Mouse (Mus musculus) liver, embryonic 13.5 days (tissue): ENCODE measurements around the gene Rps8. TPM values are rescaled to one million over a fixed set of nuclear protein-coding genes. Genes with fewer than 3 reads are reported as not detected.

ENCODE experiments used
- ATAC-seq: fragments of 200-750 bp; cut with Nextera tagmentation; 2 replicates; pipeline ENCODE4 v1.8.0; 2017; ENCODE audit warnings: low read depth, mild to moderate bottlenecking, moderate number of reproducible peaks, moderate library complexity
- DNase-seq: peaks from one replicate; pipeline ENCODE4 v3.0.0; 2022
- H3K27ac ChIP-seq: fragments of 300-500 bp; sonication (generic); 2 replicates; pipeline ENCODE4 v1.5.1; 2015; ENCODE audit warnings: moderate library complexity, mild to moderate bottlenecking, inconsistent platforms
- H3K27me3 ChIP-seq: fragments of 300-500 bp; sonication (generic); 2 replicates; pipeline ENCODE4 v1.6.1; 2015; ENCODE audit warnings: mild to moderate bottlenecking, inconsistent platforms
- H3K36me3 ChIP-seq: fragments of 300-500 bp; sonication (generic); 2 replicates; pipeline ENCODE4 v1.6.1; 2015; ENCODE audit warnings: mild to moderate bottlenecking, inconsistent platforms
- H3K4me1 ChIP-seq: fragments of 300-500 bp; sonication (generic); replicated peaks from 2 replicates; pipeline ENCODE4 v1.6.1; 2015; ENCODE audit warnings: inconsistent platforms
- H3K4me2 ChIP-seq: fragments of 300-500 bp; sonication (generic); 2 replicates; pipeline ENCODE4 v1.6.1; 2015; ENCODE audit warnings: inconsistent platforms, mild to moderate bottlenecking, moderate library complexity
- H3K4me3 ChIP-seq: fragments of 300-500 bp; sonication (generic); replicated peaks from 2 replicates; pipeline ENCODE4 v1.5.1; 2015; ENCODE audit warnings: mild to moderate bottlenecking, inconsistent platforms
- H3K9ac ChIP-seq: fragments of 300-500 bp; sonication (generic); 2 replicates; pipeline ENCODE4 v1.6.1; 2015; ENCODE audit warnings: mild to moderate bottlenecking, inconsistent platforms
- H3K9me3 ChIP-seq: fragments of 300-500 bp; sonication (generic); replicated peaks from 2 replicates; pipeline ENCODE4 v1.6.1; 2016; ENCODE audit warnings: inconsistent platforms
- WGBS: fragments of 180-500 bp; shearing (Covaris S2); methylation state at CpG from one replicate; pipeline ENCODE4 v1.1.7; 2015; ENCODE audit not compliant: insufficient replicate concordance; 5-methylcytosine and 5-hydroxymethylcytosine counted together
- polyA plus RNA-seq: library from polyadenylated mRNA; unstranded; fragments of >200 nt; fragmentation: Nextera tagmentation; extraction: Ambion mirVana; gene quantifications from 2 replicates; pipeline ENCODE4 v1.2.1, GENCODE M21; 2015

The Rps8 gene
- polyA plus RNA-seq, 1 experiment from 2014 or later, result 919 TPM

GRCm38 (mm10) chr4:117148047-117148713 lies 7.9 kb downstream of the Rps8 start:
- Histone ChIP-seq H3K4me1 (peaks cover 15% of the 10 kb centered on the region), H3K4me2 (no peak overlapping the region), H3K27ac (no peak overlapping the region), H3K9ac (no peak overlapping the region), H3K9me3 (no peaks in the 10 kb centered on the region), H3K4me3 (no peak overlapping the region), H3K36me3 (peaks cover 42% of the 10 kb centered on the region), H3K27me3 (0 out of 2 replicates have a peak, but pooled peaks cover 4% of the 10 kb centered on the region)
- ATAC-seq (no peak), DNase-seq (no peak)
- 78% methylated on average over 18 of the region's 18 CpGs for WGBS

GRCm38 (mm10) chr4:117146176-117146575 lies 9.9 kb downstream of the Rps8 start:
- H3K4me1 ChIP-seq, result 0 out of 2 replicates have a peak, but pooled peaks cover 3% of the 10 kb centered on the region
- WGBS, result 35% methylated on average over 15 of the region's 15 CpGs
- H3K36me3 ChIP-seq, result peaks cover 23% of the 10 kb centered on the region
- DNase-seq, result peak; percentile 83
- no peak overlapping the region for H3K4me3 ChIP-seq
- ATAC-seq, result peak; percentile 25; the same call in 1 of the 2 replicates
- no peak overlapping the region for H3K27ac ChIP-seq
- no peak overlapping the region for H3K4me2 ChIP-seq
- peaks cover 16% of the 10 kb centered on the region for H3K27me3 ChIP-seq
- H3K9me3 ChIP-seq, result no peaks in the 10 kb centered on the region
- H3K9ac ChIP-seq, result no peak overlapping the region

DNA sequence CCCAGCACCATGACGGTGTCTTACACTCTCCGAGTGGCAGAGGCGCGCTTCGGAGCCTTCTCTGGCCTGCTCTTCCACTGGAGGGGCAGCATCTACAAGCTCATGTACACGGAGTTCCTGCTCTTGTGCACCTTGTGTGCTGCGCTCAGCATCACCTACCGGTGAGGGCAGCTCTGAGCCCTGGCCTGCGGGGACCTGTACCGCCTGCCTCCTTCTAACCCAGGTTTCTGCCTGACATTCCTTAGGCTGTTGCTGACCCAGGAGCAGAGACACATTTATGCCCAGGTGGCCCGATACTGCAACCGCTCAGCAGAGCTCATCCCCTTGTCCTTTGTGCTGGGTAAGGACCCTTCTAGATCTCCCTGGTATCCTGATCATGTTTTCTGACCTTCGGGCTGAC lies 10.8 kb downstream of the Rps8 start:
- 0 out of 2 replicates have a peak, but pooled peaks cover 3% of the 10 kb centered on the region for H3K4me1 ChIP-seq
- H3K9me3 ChIP-seq, result no peaks in the 10 kb centered on the region
- no peak for ATAC-seq
- H3K9ac ChIP-seq, result no peak overlapping the region
- H3K27me3 ChIP-seq, result peaks cover 16% of the 10 kb centered on the region
- no peak overlapping the region for H3K4me2 ChIP-seq
- peaks cover 13% of the 10 kb centered on the region for H3K36me3 ChIP-seq
- no peak overlapping the region for H3K4me3 ChIP-seq
- WGBS, result 83% methylated on average over 13 of the region's 13 CpGs
- no peak overlapping the region for H3K27ac ChIP-seq
- DNase-seq, result no peak

GRCm38 (mm10) chr4:117143023-117143422 lies 13.0 kb downstream of the Rps8 start:
- peaks cover 17% of the 10 kb centered on the region for H3K4me1 ChIP-seq
- 56% methylated on average over 7 of the region's 7 CpGs for WGBS
- no peak for ATAC-seq

DNA sequence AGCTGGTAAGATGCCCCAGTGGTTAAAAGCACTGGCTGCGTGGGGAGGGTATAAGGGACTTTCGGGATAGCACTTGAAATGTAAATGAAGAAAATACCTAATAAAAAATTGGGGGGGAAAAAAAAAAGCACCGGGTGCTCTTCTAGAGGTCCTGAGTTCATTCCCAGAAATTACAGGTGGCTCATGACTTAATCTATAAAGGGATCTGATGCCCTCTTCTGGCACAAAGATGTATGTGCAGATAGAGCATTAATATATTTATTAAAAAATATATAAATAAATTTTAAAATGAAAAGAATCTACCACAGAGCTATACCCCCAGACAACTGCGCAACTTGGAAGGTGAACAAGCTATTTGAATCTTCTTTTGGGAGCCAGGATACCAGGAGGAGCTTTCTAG lies 15.4 kb downstream of the Rps8 start:
- Histone ChIP-seq H3K27ac (no peak overlapping the region), H3K4me1 (peaks cover 27% of the 10 kb centered on the region), H3K4me2 (no peak overlapping the region), H3K9me3 (no peaks in the 10 kb centered on the region), H3K27me3 (peaks cover 16% of the 10 kb centered on the region), H3K4me3 (no peak overlapping the region), H3K9ac (no peak overlapping the region), H3K36me3 (no peaks in the 10 kb centered on the region)
- ATAC-seq (no peak), DNase-seq (no peak)
- 31% methylated on average over 4 of the region's 4 CpGs for WGBS

More at GRCm38 (mm10) chr4:117143023-117143422, 13.0 kb downstream of the Rps8 start:
- H3K36me3 ChIP-seq, result no peaks in the 10 kb centered on the region
- no peak overlapping the region for H3K4me2 ChIP-seq
- peaks cover 16% of the 10 kb centered on the region for H3K27me3 ChIP-seq
- no peak overlapping the region for H3K4me3 ChIP-seq
- DNase-seq, result no peak
- no peak overlapping the region for H3K9ac ChIP-seq
- no peak overlapping the region for H3K27ac ChIP-seq
- no peaks in the 10 kb centered on the region for H3K9me3 ChIP-seq

DNA sequence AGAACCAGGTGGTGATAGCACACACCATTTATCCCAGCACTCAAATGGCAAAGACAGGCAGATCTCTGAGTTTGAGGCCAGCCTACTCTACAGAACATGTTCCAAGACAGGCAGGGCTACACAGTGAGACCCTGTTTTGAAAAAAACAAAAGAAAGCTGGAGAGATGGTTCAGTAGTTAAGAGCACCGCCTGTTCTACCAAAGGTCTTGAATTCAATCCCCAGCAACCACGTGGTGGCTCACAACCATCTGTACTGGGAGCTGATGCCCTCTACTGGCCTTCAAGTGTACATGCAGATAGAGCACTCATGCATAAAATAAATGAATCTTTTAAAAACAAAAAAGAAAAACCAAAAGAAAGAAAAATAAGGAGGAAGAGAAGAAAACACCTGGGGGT lies 16.8 kb downstream of the Rps8 start:
- no peak overlapping the region for H3K9ac ChIP-seq
- ATAC-seq (no peak; the same call in 1 of the 2 replicates), DNase-seq (peak; percentile 55)
- H3K4me3 ChIP-seq, result no peak overlapping the region
- H3K27ac ChIP-seq, result peak overlapping the region; percentile 15
- WGBS, result 0% methylated on average over 2 of the region's 2 CpGs
- H3K9me3 ChIP-seq, result no peaks in the 10 kb centered on the region
- H3K4me1 ChIP-seq, result peaks cover 40% of the 10 kb centered on the region
- H3K27me3 ChIP-seq, result peaks cover 14% of the 10 kb centered on the region
- H3K4me2 ChIP-seq, result no peak overlapping the region
- no peaks in the 10 kb centered on the region for H3K36me3 ChIP-seq

DNA sequence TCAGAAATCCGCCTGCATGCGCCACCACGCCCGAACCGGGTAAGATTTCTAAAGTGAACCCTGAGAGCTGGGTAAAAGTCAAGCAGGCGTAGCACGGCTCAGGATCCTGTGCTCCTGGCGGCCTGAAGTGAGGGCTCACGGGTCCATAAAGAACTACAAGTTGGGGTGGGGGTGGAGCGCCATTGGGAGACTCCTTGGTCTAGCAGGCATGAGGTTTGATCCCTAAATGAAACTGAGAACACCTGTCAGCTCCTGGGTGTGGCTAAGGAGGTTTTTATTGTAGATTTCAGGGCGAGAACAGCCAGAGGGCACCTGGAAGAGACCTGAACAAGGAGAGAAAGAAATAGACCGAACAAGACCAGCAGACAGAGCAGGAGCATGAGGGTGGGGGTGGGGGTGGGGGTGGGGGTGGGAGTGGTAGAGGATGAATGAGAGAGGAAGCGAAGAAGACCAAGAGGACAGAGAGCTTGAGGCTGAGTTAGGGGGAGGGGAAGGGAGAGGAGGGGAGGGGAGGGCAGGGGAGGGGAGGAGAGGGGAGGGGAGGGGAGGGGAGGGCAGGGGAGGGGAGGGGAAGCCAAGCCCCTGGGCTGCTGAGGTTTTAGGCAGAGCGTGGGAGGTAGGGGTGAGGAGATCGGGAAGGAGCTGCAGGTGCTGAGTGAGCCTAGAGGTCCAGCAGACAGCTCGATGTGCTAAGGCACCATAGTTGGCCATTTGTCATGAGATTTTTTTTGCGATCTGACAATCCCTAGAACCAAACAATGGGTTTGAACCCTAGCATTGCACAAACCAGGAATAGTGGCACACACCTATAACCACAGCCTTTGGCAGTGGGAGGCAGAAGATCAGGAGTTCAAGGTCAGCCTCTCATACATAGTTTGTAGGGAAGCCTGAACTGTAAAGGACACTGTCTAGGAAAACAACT lies 17.5 kb downstream of the Rps8 start:
- WGBS, result 56% methylated on average over 16 of the region's 17 CpGs
- peak overlapping the region; percentile 15 for H3K27ac ChIP-seq
- H3K9me3 ChIP-seq, result no peaks in the 10 kb centered on the region
- ATAC-seq (no peak), DNase-seq (no peak)
- H3K4me2 ChIP-seq, result no peak overlapping the region
- H3K9ac ChIP-seq, result no peak overlapping the region
- H3K36me3 ChIP-seq, result no peaks in the 10 kb centered on the region
- no peak overlapping the region for H3K4me3 ChIP-seq
- H3K4me1 ChIP-seq, result peaks cover 44% of the 10 kb centered on the region
- H3K27me3 ChIP-seq, result peaks cover 13% of the 10 kb centered on the region

DNA sequence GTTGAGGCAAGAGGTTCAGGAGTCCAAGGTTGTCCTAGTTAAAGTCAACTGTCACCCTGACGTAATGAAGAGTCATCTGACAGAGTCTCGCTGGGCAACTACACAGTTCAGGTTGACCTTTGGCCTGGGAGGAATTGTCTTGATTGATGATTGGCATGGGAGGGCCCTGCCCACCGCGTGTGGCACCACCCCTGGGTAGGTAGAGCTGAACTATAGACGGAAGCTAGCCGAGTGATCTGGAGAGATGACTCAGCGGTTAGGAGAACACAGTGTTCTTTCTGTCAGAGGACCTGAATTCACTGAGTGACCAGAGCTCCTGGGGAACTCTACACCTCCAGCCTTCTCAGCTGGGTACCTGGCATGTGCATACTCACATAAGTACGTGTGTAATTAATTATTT lies 20.0 kb downstream of the Rps8 start:
- H3K9ac ChIP-seq, result peak overlapping the region; percentile 20
- H3K4me1 ChIP-seq, result peaks cover 61% of the 10 kb centered on the region

GRCm38 (mm10) chr4:117134601-117134995 lies 21.4 kb downstream of the Rps8 start:
- 0 out of 2 replicates have a peak, but pooled peaks cover 2% of the 10 kb centered on the region for H3K36me3 ChIP-seq
- WGBS, result 29% methylated on average over 2 of the region's 2 CpGs
- H3K9me3 ChIP-seq, result no peaks in the 10 kb centered on the region
- H3K27ac ChIP-seq, result peak overlapping the region; percentile 58
- H3K4me1 ChIP-seq, result peaks cover 60% of the 10 kb centered on the region
- no peak overlapping the region for H3K4me3 ChIP-seq
- ATAC-seq (no peak), DNase-seq (no peak)
- peak overlapping the region; percentile 97 for H3K4me2 ChIP-seq
- peaks cover 26% of the 10 kb centered on the region for H3K27me3 ChIP-seq
- H3K9ac ChIP-seq, result peak overlapping the region; percentile 88

More for the DNA sequence above, 20.0 kb downstream of the Rps8 start:
- Histone ChIP-seq H3K9me3 (no peaks in the 10 kb centered on the region), H3K36me3 (0 out of 2 replicates have a peak, but pooled peaks cover 2% of the 10 kb centered on the region), H3K4me3 (no peak overlapping the region), H3K4me2 (peak overlapping the region; percentile 25), H3K27me3 (peaks cover 26% of the 10 kb centered on the region), H3K27ac (peak overlapping the region; percentile 72)
- DNase-seq, result peak; percentile 54
- ATAC-seq, result peak; percentile 68
- 12% methylated on average over 8 of the region's 8 CpGs for WGBS

DNA sequence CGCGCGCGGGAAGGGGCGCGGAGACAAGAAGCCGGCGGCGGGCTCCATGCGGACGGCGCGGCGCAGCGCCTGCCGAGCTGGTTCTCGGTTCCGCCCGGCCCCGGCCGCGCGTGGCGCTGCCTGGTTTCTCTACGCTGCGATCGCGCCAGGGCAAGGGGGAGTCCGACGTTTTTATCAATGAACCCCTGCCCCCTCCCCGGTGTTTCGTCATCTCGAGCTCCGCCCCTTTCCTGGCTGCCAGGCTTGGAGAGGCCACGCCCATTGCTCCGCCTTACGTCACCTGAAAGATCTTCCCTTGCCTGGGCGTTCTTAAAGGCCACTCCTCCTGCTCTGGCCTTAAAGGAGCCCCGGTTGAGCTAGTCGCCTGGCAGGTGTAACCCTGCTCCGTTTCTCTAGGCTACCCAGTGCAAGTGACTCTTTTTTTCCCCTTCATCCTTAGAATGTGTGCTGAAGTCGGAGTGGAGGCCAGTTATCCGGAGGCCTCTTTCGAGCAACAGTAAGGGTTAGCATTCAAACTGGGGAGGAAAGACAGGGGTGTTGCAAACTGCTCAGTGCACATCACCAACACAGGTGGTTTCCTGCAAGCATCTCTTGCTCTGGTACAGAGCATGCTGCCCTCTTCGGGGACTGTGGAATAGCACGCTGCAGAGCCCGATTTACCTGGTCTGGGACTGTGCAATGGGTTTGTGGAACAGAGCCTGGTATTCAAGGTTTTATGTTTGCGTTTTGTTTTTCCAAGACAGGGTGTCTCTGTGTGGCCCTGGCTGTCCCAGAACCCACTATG lies 22.0 kb downstream of the Rps8 start, which contains the start of gene Plk3:
Plk3 (minus strand) TSS at position 147 of the 784 bp plus-strand sequence.
- H3K27me3 ChIP-seq, result peaks cover 26% of the 10 kb centered on the region
- 0 out of 2 replicates have a peak, but pooled peaks cover 6% of the 10 kb centered on the region for H3K36me3 ChIP-seq
- H3K9ac ChIP-seq, result peak within 1 kb of the TSS; percentile 88
- WGBS, result 3% methylated on average over 48 of the region's 48 CpGs
- H3K9me3 ChIP-seq, result no peaks in the 10 kb centered on the region
- peak; percentile 84 for ATAC-seq
- H3K4me2 ChIP-seq, result peak within 1 kb of the TSS; percentile 97
- H3K27ac ChIP-seq, result peak within 1 kb of the TSS; percentile 58
- peak within 1 kb of the TSS; percentile 82 for H3K4me3 ChIP-seq
- peak; percentile 95 for DNase-seq
- peaks cover 56% of the 10 kb centered on the region for H3K4me1 ChIP-seq
